Mouse (Mus musculus) hindbrain, embryonic 14.5 days (tissue): Measurements from ENCODE around the gene Guca1b. TPM values are rescaled to one million over a fixed set of nuclear protein-coding genes. Genes with fewer than 3 reads are reported as not detected.

Experiments used
- ATAC-seq: fragments of 200-750 bp; cut with Nextera tagmentation; 2 replicates; pipeline ENCODE4 v1.8.0; 2017; ENCODE audit warnings: moderate number of reproducible peaks, mild to moderate bottlenecking, moderate TSS enrichment, moderate library complexity; ENCODE audit not compliant: low FRiP score
- DNase-seq: peaks from one replicate; pipeline ENCODE4 v3.0.0-alpha.2; 2015; ENCODE audit warnings: low spot score
- H3K27ac ChIP-seq: fragments of 300-500 bp; sonication (generic); 2 replicates; pipeline ENCODE4 v1.5.1; 2014; ENCODE audit warnings: mild to moderate bottlenecking, moderate library complexity
- H3K27me3 ChIP-seq: fragments of 300-500 bp; sonication (generic); 2 replicates; pipeline ENCODE4 v1.6.1; 2014; ENCODE audit warnings: mild to moderate bottlenecking, low read length, mixed read lengths; ENCODE audit not compliant: control insufficient read depth, insufficient read depth
- H3K36me3 ChIP-seq: fragments of 300-500 bp; sonication (generic); replicated peaks from 2 replicates; pipeline ENCODE4 v1.6.1; 2014; ENCODE audit not compliant: control insufficient read depth, insufficient read depth
- H3K4me1 ChIP-seq: fragments of 300-500 bp; sonication (generic); replicated peaks from 2 replicates; pipeline ENCODE4 v1.6.1; 2014; ENCODE audit warnings: antibody characterized with exemption, low read length, mixed read lengths; ENCODE audit not compliant: control insufficient read depth, insufficient read depth
- H3K4me2 ChIP-seq: fragments of 300-500 bp; sonication (generic); replicated peaks from 2 replicates; pipeline ENCODE4 v1.6.1; 2014; ENCODE audit warnings: mild to moderate bottlenecking, moderate library complexity
- H3K4me3 ChIP-seq: fragments of 300-500 bp; sonication (generic); replicated peaks from 2 replicates; pipeline ENCODE4 v1.5.1; 2014; ENCODE audit warnings: mild to moderate bottlenecking, low read length
- H3K9ac ChIP-seq: fragments of 300-500 bp; sonication (generic); 2 replicates; pipeline ENCODE4 v1.6.1; 2014
- H3K9me3 ChIP-seq: fragments of 300-500 bp; sonication (generic); 2 replicates; pipeline ENCODE4 v1.6.1; 2016; ENCODE audit warnings: low read length; ENCODE audit not compliant: control insufficient read depth
- WGBS: fragments of 180-500 bp; shearing (Covaris S2); extraction: QIAGEN DNeasy Blood & Tissue Kit; methylation state at CpG from one replicate; pipeline ENCODE4 v1.1.7; 2014; 5-methylcytosine and 5-hydroxymethylcytosine counted together
- polyA plus RNA-seq: library from polyadenylated mRNA; unstranded; fragments of >200 nt; fragmentation: Nextera tagmentation; extraction: Ambion mirVana; gene quantifications from 2 replicates; pipeline ENCODE4 v1.2.1, GENCODE M21; 2014

The Guca1b gene
- polyA plus RNA-seq, 1 experiment from 2014 or later: 0.46 TPM

DNA sequence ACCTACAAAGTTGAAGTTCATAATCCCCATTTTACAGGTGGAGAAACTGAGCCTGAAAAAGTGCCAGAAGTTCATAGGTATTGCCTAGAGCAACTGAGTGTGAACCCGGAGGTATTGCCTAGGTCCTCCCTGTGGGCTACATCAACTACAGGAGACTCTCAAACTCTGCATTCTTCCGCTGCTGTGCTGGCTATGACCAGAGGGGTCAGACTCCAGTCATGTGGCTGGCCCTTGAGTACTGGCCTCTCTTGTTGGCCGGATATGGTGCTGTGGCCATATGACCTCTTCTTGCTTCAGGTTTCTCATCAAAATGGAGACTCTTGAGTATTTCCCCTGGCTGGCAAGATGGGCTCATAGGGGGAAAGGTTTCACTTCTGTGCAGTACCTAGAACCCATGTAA lies 57.1 kb downstream of the Guca1b start:
- H3K27me3 ChIP-seq: peaks cover 24% of the 10 kb centered on the region
- 80% methylated on average over 3 of the region's 3 CpGs for WGBS
- no peak overlapping the region for H3K4me2 ChIP-seq
- H3K4me1 ChIP-seq: 0 out of 2 replicates have a peak, but pooled peaks cover 6% of the 10 kb centered on the region
- no peak overlapping the region for H3K9ac ChIP-seq
- H3K4me3 ChIP-seq: no peak overlapping the region
- H3K27ac ChIP-seq: no peak overlapping the region
- DNase-seq: no peak
- ATAC-seq: no peak
- H3K9me3 ChIP-seq: no peaks in the 10 kb centered on the region
- no peaks in the 10 kb centered on the region for H3K36me3 ChIP-seq

Other genes starting within 250 kb of the Guca1b start
- gene Mrps10, start 16.5 kb upstream of the Guca1b start, polyA plus RNA-seq: 61.7 and 72.3 TPM in 2 replicates
- 0.31 and 0.40 TPM in 2 replicates for gene Guca1a, start 15.2 kb downstream of the Guca1b start, polyA plus RNA-seq
- gene AI661453, start 51.2 kb downstream of the Guca1b start, polyA plus RNA-seq: 0.23 and 0.31 TPM in 2 replicates
- 0.37 and 0.47 TPM in 2 replicates for gene 1700001C19Rik, start 52.0 kb downstream of the Guca1b start, polyA plus RNA-seq
- gene Taf8, start 116.9 kb downstream of the Guca1b start, polyA plus RNA-seq: 16.4 and 16.9 TPM in 2 replicates
- gene Ccnd3, start 119.7 kb downstream of the Guca1b start, polyA plus RNA-seq: 78.9 and 80.3 TPM in 2 replicates
- gene Bysl, start 226.1 kb downstream of the Guca1b start, polyA plus RNA-seq: 33.3 and 34.3 TPM in 2 replicates
- 42.3 and 44.7 TPM in 2 replicates for gene Med20, start 226.2 kb downstream of the Guca1b start, polyA plus RNA-seq
- 3.0 and 3.1 TPM in 2 replicates for gene Gm20517, start 226.2 kb downstream of the Guca1b start, polyA plus RNA-seq
- 6.7 and 7.6 TPM in 2 replicates for gene Usp49, start 245.3 kb downstream of the Guca1b start, polyA plus RNA-seq